Mouse (Mus musculus): ENCODE results near the gene Wrb. TPM values are rescaled to one million over a fixed set of nuclear protein-coding genes. Genes with fewer than 3 reads are reported as not detected.
A peak's percentile ranks its signal among the peaks of the same experiment; 100 is the strongest.
"Not testable (repeated sequence)": the region's sequence is repeated elsewhere in the genome, so short reads cannot be mapped to it uniquely, and the experiment has no call there.

Gene Wrb
- 10 to 100 TPM; 13.1 to 16.6 TPM for polyA plus RNA-seq (2017; shearing (Covaris generic))

DNA sequence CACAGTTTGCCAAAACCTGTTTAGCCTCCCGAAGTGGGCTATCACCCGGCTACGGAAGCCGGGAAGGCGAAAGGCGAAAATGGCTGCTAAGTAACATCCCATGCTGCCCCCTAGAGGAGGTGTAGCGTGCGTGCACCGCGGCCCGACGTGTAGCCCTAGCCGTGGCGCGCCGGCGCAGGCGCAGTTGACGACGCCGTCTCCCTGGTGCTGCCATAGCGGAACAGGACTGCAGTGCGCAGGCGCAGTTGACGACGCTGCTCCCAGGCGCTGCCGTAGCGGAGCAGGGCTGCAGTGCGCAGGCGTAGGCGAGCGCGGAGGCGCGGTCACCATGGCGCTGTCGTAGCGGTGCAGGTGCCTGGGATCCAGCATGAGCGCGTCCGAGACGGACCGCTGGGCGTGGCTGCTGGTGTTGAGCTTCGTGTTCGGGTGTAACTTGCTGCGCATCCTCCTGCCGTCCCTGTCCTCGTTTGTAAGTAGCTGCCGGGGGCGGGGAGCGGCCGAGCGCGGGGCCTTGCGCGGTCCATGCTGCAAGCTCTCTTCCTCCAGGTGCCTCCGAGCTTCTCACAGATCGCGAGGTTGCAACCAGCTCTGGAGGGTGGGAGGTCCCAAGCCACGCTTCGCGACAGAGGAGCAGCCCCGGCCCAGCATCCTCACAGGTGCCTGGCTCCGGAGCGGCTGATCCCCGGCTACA, at the start of gene Wrb:
Gene Wrb, plus strand, starts transcription at position 298 of the 691 bp plus-strand sequence.
- peak; percentile 94 for ATAC-seq

DNA sequence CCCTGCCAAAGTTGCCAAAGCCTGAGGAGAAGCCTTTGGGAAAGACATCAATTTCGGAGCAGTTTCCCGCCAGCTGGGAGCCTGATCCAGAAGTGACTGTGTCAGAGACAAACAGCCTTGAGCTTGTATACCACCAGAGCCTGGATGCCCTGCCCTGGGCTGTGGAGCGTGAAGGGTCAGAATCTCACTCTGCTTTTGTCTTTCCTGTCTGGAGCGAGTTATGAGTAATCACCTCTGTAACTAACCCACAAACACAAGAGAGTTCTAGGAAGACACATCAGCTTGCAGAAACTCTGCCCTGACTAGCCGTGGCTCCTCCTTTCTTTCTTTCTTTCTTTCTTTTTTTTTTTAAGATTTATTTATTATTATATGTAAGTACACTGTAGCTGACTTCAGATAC, 49.2 kb upstream of the Wrb start:
- no peak for ATAC-seq

DNA sequence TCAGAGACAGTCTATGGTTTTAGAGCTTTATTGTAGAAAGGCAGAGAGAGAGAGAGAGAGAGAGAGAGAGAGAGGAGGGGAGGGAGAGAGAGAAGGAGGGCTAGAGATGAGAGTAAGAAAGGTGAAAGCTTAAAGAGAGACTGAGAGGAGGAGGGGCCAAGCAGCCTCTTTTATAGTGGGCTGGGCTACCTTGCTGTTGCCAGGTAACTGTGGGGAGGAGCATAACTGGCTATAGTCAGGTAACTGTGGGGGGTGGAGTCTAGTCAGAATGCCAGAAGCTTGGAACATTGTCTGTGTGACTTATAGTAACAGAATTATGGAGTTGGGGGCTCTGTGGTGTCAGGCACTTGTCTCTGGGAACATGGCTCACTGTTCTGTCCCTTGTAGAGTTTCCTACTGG, 47.4 kb upstream of the Wrb start:
- ATAC-seq, result not testable (repeated sequence)

DNA sequence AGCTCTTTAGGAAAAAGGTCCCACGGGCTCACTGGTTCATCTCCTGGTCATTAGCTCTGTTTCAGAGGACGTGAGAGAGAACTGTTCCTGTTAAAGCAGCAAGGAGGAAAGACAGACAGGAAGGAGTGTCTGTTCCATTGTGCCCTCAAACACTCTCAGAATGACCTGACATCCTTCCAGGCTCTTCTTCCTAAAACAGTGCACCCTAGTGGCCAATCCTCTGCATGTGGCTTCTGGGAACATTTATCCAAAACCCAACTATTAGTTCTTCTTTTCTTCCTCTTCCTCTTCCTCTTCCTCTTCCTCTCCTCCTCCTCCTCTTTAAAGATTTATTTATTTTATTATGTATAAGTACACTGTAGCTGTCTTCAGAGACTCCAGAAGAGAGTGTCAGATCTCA, 42.2 kb upstream of the Wrb start:
- no peak for ATAC-seq

DNA sequence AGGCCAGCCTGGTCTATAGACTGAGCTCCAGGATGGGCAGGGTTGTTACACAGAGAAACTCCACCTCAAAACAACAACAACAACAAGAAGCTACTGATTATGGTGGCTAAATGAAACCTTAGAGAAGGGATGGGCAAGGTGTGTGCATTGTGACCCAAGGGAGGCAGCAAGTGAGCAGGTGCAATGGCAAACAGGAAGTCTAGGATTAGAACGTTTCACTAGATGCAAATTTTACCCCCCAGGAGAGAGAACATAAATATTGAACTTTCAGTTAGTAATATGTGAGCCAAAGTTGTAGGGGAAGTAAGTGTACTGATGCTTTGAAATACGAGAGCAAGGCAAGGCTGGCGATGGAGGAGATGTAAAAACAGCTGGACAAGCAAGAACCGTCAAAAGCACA, 35.5 kb upstream of the Wrb start:
- no peak for ATAC-seq

DNA sequence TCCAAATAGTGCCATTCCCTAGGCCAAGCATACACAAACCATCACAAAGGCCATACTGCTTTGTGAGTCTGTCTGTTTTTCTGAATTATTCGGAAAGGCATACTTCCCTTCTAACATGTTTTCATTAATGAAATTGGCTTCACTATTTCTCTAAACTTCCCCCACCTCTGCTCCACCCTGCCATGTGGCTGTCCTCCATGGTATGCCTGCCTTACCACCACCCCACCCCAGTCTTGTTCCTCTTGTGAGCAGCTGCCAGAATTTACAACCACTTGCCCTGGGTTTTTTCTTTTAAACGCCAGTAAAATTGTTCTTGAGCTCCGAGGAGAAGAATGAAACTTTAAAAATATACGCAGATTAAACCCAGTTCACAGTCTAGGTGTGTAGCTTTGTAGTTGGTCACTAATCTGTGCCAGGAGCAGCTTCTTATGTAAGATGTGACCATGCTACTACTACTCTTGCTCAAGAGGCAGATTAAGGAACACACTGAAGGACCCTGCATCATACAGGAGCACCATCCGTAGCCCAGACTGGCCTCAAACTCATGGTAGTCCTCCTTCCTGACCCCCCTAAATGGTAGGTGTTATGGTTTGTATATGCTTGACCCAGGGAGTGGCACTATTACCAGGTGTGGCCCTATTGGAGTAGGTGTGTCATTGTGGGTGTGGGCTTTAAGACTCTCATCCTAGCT, 34.4 kb upstream of the Wrb start:
- ATAC-seq, result no peak

DNA sequence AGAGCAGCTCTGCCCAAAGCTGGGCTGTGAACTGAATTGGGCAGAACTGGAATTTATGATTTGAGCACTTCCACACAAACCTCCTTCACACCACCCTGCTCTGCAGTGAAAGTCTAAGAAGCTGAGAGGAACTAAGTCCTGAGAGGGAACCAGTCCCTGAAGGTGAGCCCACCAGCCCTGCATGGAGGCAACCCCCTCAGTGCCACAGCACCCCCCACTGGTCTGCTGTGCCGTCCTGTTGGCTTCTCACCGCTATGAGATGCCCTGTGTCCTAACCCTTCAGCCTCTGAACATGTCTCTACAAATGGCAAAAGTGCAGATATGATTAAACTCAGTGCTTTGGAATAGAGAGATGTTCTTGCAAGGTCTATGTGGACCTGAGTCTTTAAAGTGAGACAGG, 32.4 kb upstream of the Wrb start:
- ATAC-seq, result no peak

DNA sequence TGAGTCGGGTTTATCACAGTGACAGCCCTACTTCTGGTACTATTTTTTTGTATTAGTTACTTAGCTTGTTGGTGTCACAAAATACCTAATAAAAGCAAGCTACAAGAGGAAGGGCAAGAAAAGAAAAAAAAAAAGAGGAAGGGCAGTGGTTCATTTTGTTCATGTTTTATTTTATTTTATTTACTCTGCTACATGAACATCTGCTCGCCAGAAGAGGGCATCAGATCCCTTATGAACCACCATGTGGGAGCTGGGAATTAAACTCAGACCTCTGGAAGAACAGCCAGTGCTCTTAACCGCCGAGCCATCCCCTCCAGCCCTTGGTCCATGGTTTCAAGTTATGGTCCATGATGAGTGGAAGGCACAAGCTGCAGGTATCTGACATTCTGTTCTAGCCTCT, 30.5 kb upstream of the Wrb start:
- no peak for ATAC-seq

DNA sequence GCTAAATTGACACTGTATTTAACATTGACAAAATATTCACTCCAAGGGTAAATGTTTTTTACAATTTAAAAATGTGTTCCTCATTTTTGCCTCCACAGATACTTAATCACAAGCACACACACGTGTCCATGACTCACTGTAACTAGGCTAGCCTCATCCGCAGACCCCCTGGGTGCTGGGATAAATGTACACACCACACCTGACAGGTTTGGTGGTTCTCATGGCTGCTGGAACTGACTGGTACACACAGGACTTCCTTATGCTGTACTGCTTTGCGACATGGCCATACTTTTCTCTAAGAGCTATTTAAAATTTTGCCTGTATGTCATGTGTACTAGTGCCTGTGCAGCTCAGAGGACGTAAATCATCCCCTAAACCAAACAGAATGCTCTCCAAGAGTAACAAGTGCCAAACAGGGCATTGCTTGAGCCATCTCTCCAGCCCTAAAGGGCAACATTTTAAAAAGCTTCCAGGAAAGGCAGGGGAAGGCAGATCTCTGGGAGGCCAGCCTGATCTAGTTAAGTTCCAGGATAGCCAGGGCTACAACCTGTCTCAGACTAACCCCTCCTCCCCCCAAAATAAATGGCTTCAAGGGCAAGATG, 25.1 kb upstream of the Wrb start:
- no peak for ATAC-seq

DNA sequence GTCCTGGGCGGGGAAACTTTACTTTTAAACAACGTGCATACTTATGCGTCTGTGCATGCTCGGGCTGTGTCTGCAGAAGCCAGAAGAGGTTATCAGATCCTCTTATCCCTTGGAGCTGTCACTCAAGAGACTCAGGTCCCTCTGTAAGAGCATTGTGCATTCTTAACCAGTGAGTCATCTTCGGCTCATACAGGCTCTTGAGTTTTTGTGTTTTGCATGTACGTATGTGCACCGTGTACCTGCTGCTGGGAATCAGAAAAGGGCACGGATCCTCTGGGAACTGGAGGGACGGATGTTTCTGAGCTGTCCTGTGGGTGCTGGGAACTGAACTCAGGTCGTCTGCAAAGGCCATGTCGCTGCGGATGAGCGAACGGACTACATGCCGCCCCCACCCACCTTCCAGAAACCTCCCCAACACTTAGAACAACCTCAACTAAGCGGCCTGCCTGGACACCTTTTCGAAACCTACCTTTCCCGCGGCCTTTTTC, 18.5 kb upstream of the Wrb start:
- ATAC-seq, result no peak

DNA sequence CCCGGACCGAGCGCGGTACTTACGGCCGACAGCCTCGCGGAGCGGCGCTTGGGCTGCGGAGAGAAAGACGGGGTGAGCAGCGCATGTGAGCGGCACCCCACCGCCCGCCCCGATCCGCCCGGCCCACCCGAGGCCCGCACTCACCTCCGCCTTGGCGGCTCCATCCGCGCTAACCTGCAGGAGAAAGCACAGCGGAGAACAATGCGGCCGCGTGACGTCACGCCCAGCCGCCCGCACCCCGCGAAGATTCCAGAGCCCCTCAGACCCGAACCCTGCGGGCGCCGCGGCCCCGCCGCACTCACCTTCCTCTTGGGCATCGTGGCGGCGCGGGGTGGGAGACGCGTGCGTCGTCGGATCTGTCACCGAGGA, 17.9 kb upstream of the Wrb start:
- peak; percentile 24 for ATAC-seq

DNA sequence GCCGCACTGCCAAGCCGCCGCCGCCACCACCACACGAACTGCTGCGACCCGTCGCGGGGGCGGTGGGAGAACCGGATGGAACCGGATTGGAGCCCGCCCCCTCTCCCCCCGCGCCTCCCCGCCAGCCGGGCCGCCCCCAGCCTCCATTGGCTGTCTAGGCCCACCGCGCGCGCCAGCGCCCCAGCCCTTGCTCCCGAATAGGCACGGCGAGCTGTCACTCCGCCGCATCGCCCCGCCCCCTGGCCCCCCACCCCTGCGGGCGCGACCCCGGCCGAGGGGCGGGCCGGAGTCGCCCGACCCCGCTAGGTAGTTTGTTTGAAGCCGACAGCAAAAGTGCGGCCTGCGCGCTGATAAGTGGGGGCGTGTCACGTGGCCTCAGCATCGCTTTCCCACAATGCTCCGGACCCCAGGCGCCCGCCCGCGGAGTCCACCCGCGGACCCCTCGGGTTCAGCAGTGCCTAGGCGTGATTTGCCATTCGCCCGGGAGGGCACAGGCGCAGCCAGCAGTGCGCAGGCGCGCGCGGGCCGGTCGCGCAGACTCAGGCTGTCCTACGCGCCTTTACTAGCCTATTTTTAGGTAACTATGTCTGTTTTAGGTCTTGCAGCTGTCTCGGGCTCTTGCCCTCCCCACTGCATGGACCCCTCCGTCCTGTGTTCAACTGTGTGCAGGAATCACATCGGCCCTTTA, 17.4 kb upstream of the Wrb start, which contains the start of gene Hmgn1:
Gene Hmgn1, minus strand, starts transcription at position 73 of the 688 bp plus-strand sequence.
- peak; percentile 77 for ATAC-seq

DNA sequence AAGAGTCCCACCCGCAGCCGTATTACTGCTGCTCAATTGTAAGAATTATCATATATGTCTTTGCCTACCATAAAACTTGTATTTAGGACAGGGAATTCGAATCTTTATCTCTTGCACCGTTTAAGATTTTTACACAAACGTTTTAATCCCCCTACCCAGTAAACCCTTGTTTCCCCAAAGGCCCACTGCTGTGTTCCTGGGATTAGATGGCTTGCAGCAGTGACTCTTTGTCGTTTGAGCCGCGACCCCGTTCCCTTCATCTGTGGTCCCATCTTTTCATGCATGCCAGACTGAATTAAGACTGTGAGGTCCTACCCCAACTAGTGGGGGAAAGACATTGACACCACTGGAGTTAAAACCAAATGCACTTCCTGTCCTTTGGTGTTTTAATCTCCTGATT, 16.7 kb upstream of the Wrb start:
- ATAC-seq, result no peak

DNA sequence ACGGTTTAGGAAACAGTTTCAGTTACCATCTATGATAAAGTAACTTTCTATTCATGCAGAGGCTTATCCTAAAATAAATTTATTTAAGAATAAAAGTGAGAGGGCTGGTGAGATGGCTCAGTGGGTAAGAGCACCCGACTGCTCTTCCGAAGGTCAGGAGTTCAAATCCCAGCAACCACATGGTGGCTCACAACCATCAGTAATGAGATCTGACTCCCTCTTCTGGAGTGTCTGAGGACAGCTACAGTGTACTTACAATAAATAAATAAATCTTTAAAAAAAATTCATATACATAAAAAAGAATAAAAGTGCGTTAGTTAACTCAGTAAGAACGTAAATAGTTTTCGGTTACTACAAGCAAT, 478 bp upstream of the Wrb start:
- peak; percentile 1 for ATAC-seq

DNA sequence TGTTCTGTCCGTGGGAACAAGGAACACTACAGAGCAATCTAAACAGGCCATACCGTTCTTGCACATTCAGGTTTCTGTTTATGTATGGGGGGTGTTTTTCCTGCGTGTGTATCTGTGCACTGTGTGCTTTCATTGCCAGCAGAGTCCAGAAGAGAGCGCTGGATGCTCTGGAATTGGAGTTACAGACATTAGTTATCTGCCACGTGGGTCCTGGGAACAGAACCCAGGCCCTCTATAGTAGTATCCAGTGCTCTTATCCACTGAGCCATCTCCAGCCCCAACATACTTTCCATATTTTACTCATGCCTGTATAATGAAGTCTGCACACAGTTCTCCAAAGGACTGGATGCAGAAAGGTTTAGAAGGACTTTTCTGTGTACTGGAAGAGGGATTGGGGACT, 607 bp downstream of the Wrb start:
- no peak for ATAC-seq

DNA sequence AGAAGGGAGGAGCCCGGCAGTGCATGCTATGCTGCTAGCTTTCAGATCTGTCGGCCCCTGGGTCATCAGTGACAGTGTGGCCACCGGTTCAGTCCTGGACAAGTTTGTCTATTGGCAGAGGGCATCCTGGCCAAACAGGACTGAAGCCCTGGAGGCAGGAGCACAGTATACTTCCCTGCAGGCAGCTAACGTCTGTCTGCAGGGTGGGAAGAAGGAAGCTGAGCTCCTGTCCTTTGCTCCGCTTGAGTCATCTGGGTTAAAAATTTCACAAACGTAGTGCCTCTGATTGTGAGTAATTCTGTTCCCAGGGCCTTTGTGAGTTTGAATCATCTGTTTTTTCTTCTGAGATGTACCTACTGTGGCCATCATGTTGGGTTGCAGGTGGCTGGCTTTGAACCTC, 3.6 kb downstream of the Wrb start:
- no peak for ATAC-seq

DNA sequence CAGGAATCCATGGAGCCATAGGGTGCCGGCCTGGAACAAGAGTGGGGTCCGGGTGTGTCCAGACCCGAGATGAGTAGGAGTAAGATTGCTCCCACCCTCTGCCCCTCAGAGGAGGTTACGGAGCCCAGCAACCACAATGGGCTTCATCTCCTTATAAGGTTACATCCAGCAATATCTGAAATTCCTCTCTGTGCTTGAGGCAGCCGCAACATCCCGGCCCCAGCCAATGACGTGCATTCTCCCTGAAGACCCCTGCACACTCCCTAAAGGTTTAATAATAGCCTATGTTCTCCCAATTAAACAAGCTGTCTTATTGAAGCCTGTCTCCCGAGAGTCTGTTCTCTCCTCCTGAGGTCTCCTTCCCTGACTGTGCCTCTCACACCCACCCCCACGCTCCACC, 4.1 kb downstream of the Wrb start:
- ATAC-seq, result no peak

DNA sequence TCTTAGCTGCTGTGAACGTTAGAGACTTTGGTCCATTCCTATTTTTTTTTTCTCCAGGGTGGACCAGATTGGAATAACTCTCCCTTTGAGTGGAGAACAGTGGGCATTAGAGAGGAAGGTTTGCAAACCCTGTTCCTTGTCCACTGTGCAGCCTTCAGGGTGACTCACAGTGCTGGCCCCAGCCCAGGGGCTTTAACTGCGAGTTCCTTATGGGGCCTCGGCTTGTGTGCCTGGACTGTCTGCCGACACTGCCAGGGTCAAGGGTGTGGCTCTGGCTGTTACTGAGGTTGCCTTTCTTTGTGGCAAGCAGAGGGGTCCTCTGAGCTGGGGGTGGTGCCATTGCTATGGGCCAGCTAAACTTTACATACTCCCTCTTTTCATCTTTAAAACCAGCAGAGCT, 5.8 kb downstream of the Wrb start:
- ATAC-seq, result no peak

DNA sequence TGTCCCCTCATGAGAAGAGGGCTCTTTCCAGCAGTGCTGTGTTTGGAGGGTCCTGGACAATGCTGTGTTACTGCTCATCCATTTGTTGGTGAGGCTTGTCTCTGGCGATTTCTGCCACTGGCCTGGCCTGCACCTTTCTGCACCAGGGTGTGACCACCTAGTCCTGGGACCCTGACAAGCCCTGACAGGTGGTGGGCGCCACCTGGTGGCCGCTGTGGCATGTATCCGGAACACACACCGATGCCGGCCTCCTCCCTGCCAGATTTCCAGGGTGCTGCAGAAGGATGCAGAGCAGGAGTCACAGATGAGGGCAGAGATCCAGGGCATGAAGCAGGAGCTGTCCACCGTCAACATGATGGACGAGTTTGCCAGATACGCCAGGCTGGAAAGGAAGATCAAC, 6.3 kb downstream of the Wrb start:
- peak; percentile 52 for ATAC-seq

DNA sequence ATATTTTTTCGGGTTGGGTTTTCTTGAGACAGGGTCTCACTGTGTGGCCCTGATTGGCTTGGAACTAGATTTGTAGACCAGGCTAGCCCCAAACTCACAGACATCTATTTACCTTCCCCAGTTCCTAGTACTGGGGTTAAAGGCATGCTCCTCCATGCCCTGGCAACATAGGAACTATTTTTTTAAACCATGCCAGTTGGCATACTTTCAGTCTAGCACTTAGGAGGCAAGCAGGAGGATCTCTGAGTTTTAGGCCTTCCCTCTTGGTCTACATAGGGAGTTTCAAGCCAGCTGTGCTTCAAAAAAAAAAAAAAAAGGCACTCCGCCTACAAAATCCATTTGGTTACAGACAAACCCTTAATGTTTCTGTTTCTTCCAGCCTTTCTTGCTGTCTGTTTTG, 9.3 kb downstream of the Wrb start:
- ATAC-seq, result no peak

DNA sequence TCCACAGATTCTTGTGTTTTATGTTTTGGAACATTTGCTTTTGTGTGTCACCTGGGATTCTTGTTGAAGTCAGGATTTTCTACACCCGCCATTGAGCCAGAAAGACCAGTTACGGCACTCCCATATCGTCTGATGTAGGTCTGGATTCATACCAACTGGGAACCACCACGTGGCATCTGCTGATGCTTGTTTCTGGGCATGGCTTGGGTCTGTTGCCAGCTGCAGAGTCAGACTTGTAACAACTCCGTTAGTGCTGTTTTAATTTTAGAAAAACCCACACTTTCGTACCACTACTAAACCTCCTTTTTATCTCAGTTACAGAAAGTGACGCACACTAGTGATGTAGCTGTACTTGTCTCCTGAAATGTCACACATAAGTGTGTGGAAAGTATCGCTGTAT, 10.8 kb downstream of the Wrb start:
- ATAC-seq, result no peak

DNA sequence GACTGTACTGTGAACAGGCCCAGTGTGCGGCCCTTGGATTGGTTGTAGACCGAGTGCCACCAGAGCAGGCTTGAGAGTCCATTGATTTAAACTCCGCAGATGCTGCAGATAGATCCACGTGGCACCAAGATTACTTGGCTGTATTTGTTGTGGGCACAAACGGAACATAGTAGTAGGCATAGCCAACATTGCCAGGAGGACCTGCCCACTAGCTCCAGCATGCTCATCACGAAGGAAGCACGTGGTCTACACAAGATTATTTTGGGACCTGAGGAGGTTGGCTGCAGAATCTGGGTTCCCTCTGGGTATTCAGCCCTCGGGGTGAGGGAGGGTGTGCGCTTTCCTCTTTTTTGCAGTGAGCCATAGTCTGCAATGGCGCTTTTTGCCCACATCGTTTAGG, 12.0 kb downstream of the Wrb start:
- ATAC-seq, result no peak

DNA sequence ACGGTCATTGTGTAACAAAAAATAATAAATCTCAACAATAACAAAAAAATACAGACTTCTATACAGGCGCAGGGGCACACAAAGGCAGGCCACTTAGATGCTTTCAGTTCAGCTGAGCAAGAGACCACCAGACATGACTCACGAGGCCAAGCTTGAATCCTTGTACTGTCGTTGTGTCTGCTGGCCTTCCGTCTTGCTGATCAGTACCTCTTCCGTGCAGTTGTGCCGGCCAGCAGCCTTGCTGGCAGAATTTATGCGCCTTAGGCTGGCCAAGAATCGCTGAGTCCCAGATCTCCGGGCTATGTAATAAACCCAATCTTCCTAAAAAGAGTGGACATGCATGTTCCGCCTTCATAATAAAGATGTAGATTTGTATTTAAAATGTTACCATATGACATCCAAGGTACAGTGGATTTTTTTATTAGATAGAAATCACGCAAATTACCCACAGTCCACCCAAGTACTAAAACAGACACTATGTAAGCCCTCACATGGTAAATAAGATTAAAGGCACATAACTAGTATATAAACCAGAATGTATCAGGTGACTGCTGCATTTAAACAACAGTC, 13.4 kb downstream of the Wrb start:
- no peak for ATAC-seq

Data from activated CD4-positive, CD25-positive, alpha-beta regulatory T cell, adult 4 months (primary cell).